Mouse (Mus musculus): ENCODE data around the gene Btrc. TPM values are rescaled to one million over a fixed set of nuclear protein-coding genes. Genes with fewer than 3 reads are reported as not detected.

The Btrc gene
- polyA plus RNA-seq, 1 experiment, result 55.6 TPM

DNA sequence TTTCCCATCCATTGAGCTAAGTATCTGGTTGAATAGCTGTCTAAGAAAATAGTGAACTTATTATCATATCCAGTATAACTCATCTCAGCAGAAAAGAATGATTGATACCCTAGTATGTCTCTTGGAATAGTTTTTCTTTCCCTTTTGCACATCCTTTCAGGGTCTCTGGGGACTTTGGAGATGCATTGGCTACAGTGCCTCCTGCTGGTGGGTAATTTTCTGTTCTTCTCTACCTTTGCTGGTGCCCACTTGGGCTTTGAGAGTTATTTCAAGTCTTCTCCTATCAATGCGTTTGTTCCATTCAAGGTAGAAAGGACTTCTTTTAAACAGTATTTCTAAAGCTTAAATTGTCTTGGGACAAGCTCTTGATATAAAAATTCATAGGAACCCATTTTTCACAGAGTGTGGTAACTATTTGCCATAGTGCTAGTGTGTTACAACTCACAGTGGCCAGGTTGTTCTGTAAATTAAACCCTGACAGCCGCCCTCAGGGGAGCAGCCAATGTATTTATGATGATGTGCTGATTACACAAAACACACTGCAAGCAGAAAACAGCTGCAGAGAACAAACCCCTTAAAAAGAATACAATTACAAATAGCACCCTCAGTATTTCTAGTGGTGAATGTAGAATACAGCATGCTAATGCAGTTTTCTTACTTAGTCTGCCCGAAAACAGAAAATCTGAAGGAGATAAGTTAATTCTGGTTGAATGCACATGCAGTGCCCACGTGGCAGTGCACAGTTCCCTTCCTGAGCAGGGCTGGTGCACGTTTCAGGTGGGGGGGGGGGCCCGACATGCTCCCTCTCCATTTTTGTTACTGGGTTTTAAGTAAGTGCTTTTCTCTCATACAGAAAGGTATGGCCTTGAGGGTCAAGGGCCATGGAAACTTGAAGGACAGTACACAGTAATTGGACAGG is 75.7 kb downstream of the Btrc start:
- Histone ChIP-seq H3K4me3 (ENCODE audit: control insufficient read depth, low read depth, low read length) (no peak overlapping the region), H3K4me1 (ENCODE audit: control insufficient read depth, insufficient read depth, low read length) (no peaks in the 10 kb centered on the region), H3K36me3 (ENCODE audit: control insufficient read depth, insufficient read depth, low read length) (no peaks in the 10 kb centered on the region), H3K27me3 (ENCODE audit: control insufficient read depth, insufficient read depth, low read length) (no peaks in the 10 kb centered on the region), H3K27ac (ENCODE audit: control insufficient read depth, insufficient read depth, low read depth, low read length) (no peak overlapping the region)
- no peak for TF ChIP-seq POLR2A (IDR thresholded peaks at IDR 0.05; ENCODE audit: control insufficient read depth, low read depth, low read length)
- TF ChIP-seq CTCF (IDR thresholded peaks at IDR 0.05; ENCODE audit: control insufficient read depth, insufficient read depth, insufficient replicate concordance, low read depth, low read length), result no peak

DNA sequence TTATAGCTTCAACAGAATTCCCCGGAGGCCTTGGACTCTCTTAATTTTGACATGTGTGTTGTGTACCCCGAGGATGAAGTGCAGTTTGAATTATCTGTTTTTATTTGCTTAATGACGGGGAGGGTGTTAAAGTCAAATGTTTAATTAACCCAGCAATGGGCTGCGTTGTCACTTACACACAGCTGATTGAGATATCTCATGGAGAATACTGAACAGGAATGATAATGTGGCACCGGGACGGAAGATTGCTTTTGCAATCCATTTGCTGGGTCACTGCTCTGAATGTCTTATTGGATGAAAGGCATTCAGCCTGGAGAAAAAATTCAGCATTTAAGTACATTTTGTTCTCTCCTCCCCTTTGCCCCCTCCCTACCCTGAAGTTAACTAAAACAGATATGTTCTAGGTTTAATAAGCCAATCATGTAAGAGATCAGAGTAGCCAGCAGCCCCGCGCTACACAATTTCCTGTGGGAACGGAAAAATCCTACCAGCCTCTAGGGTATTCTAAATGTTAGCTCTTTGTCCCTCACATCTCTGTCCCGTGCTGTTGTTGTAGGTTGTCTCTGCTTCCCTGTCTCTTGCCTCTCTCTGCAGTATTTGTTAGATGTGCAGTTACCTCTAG is 77.1 kb downstream of the Btrc start:
- H3K4me1 ChIP-seq (ENCODE audit: control insufficient read depth, insufficient read depth, low read length), result no peaks in the 10 kb centered on the region
- TF ChIP-seq CTCF (IDR thresholded peaks at IDR 0.05; ENCODE audit: control insufficient read depth, insufficient read depth, insufficient replicate concordance, low read depth, low read length) (no peak), POLR2A (IDR thresholded peaks at IDR 0.05; ENCODE audit: control insufficient read depth, low read depth, low read length) (no peak)
- no peak overlapping the region for H3K4me3 ChIP-seq (ENCODE audit: control insufficient read depth, low read depth, low read length)
- H3K27ac ChIP-seq (ENCODE audit: control insufficient read depth, insufficient read depth, low read depth, low read length), result no peak overlapping the region
- no peaks in the 10 kb centered on the region for H3K27me3 ChIP-seq (ENCODE audit: control insufficient read depth, insufficient read depth, low read length)
- no peaks in the 10 kb centered on the region for H3K36me3 ChIP-seq (ENCODE audit: control insufficient read depth, insufficient read depth, low read length)

DNA sequence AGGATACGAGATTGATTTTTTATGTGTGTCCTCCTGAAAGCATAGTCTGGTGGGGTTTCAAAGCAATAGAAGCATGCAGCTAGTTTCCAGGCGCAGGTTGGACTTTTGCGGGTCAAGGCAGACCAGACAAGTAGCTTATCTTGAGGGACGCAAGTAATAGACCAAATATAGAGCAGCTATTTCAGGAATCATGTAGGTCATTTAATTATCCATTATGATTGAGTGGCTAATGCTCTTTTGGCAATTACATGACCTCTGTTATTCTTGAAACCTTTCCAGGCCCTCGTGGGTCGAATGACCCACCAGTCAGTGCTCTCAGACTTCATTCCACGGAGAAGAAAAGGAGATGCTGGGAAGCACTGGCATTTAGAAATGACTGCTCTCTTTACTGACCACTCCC is 78.2 kb downstream of the Btrc start:
- H3K27ac ChIP-seq (ENCODE audit: control insufficient read depth, insufficient read depth, low read depth, low read length), result no peak overlapping the region
- no peaks in the 10 kb centered on the region for H3K36me3 ChIP-seq (ENCODE audit: control insufficient read depth, insufficient read depth, low read length)
- no peak overlapping the region for H3K4me3 ChIP-seq (ENCODE audit: control insufficient read depth, low read depth, low read length)
- no peak for TF ChIP-seq CTCF (IDR thresholded peaks at IDR 0.05; ENCODE audit: control insufficient read depth, insufficient read depth, insufficient replicate concordance, low read depth, low read length)
- TF ChIP-seq POLR2A (IDR thresholded peaks at IDR 0.05; ENCODE audit: control insufficient read depth, low read depth, low read length), result no peak
- no peaks in the 10 kb centered on the region for H3K27me3 ChIP-seq (ENCODE audit: control insufficient read depth, insufficient read depth, low read length)
- H3K4me1 ChIP-seq (ENCODE audit: control insufficient read depth, insufficient read depth, low read length), result no peaks in the 10 kb centered on the region

GRCm38 (mm10) chr19:45445253-45445933 is 81.9 kb downstream of the Btrc start:
- no peaks in the 10 kb centered on the region for H3K4me1 ChIP-seq (ENCODE audit: control insufficient read depth, insufficient read depth, low read length)
- TF ChIP-seq CTCF (IDR thresholded peaks at IDR 0.05; ENCODE audit: control insufficient read depth, insufficient read depth, insufficient replicate concordance, low read depth, low read length) (no peak), POLR2A (IDR thresholded peaks at IDR 0.05; ENCODE audit: control insufficient read depth, low read depth, low read length) (no peak)
- no peak overlapping the region for H3K4me3 ChIP-seq (ENCODE audit: control insufficient read depth, low read depth, low read length)
- no peaks in the 10 kb centered on the region for H3K36me3 ChIP-seq (ENCODE audit: control insufficient read depth, insufficient read depth, low read length)
- H3K27ac ChIP-seq (ENCODE audit: control insufficient read depth, insufficient read depth, low read depth, low read length), result no peak overlapping the region
- no peaks in the 10 kb centered on the region for H3K27me3 ChIP-seq (ENCODE audit: control insufficient read depth, insufficient read depth, low read length)

DNA sequence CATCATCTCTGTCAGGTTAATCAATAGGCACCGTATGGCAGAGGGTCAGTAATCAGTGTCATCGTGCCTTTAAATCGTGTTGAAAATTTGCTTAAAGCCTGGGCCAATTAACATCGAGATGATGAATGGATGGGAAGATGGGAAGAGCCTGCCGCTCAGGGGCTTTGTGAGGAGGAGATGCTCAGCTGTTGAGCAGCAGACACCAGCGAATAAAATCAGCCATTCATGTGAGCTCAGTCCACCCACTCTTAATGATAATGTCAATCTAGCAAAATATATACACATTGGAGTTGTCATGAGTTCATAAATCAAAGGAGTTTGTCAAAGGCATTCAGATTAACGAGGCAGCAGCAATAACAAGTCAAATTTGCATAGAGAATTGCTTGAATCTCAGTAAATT is 83.1 kb downstream of the Btrc start:
- H3K27ac ChIP-seq (ENCODE audit: control insufficient read depth, insufficient read depth, low read depth, low read length), result no peak overlapping the region

GRCm38 (mm10) chr19:45447222-45447621 is 83.7 kb downstream of the Btrc start:
- Histone ChIP-seq H3K4me1 (ENCODE audit: control insufficient read depth, insufficient read depth, low read length) (no peaks in the 10 kb centered on the region; the same call in 1 of the 2 replicates), H3K27ac (ENCODE audit: control insufficient read depth, insufficient read depth, low read depth, low read length) (no peak overlapping the region), H3K4me3 (ENCODE audit: control insufficient read depth, low read depth, low read length) (no peak overlapping the region), H3K27me3 (ENCODE audit: control insufficient read depth, insufficient read depth, low read length) (no peaks in the 10 kb centered on the region), H3K36me3 (ENCODE audit: control insufficient read depth, insufficient read depth, low read length) (no peaks in the 10 kb centered on the region)
- TF ChIP-seq CTCF (IDR thresholded peaks at IDR 0.05; ENCODE audit: control insufficient read depth, insufficient read depth, insufficient replicate concordance, low read depth, low read length) (no peak), POLR2A (IDR thresholded peaks at IDR 0.05; ENCODE audit: control insufficient read depth, low read depth, low read length) (no peak)

More for the DNA sequence above, 83.1 kb downstream of the Btrc start:
- Histone ChIP-seq H3K36me3 (ENCODE audit: control insufficient read depth, insufficient read depth, low read length) (no peaks in the 10 kb centered on the region), H3K27me3 (ENCODE audit: control insufficient read depth, insufficient read depth, low read length) (no peaks in the 10 kb centered on the region), H3K4me1 (ENCODE audit: control insufficient read depth, insufficient read depth, low read length) (no peaks in the 10 kb centered on the region; the same call in 1 of the 2 replicates), H3K4me3 (ENCODE audit: control insufficient read depth, low read depth, low read length) (no peak overlapping the region)
- TF ChIP-seq POLR2A (IDR thresholded peaks at IDR 0.05; ENCODE audit: control insufficient read depth, low read depth, low read length) (no peak), CTCF (IDR thresholded peaks at IDR 0.05; ENCODE audit: control insufficient read depth, insufficient read depth, insufficient replicate concordance, low read depth, low read length) (no peak)

GRCm38 (mm10) chr19:45447886-45448285 is 84.4 kb downstream of the Btrc start:
- H3K4me1 ChIP-seq (ENCODE audit: control insufficient read depth, insufficient read depth, low read length), result no peaks in the 10 kb centered on the region; the same call in 1 of the 2 replicates
- no peaks in the 10 kb centered on the region for H3K27me3 ChIP-seq (ENCODE audit: control insufficient read depth, insufficient read depth, low read length)
- no peaks in the 10 kb centered on the region for H3K36me3 ChIP-seq (ENCODE audit: control insufficient read depth, insufficient read depth, low read length)
- TF ChIP-seq POLR2A (IDR thresholded peaks at IDR 0.05; ENCODE audit: control insufficient read depth, low read depth, low read length) (no peak), CTCF (IDR thresholded peaks at IDR 0.05; ENCODE audit: control insufficient read depth, insufficient read depth, insufficient replicate concordance, low read depth, low read length) (no peak)
- H3K27ac ChIP-seq (ENCODE audit: control insufficient read depth, insufficient read depth, low read depth, low read length), result no peak overlapping the region
- H3K4me3 ChIP-seq (ENCODE audit: control insufficient read depth, low read depth, low read length), result no peak overlapping the region
